Mouse (Mus musculus) hindbrain, embryonic 10.5 days (tissue): ENCODE results near the gene Gtf2ird2. TPM values are rescaled to one million over a fixed set of nuclear protein-coding genes. Genes with fewer than 3 reads are reported as not detected.
A peak's percentile ranks its signal among the peaks of the same experiment; 100 is the strongest.

Experiments
- DNase-seq: peaks from one replicate; pipeline ENCODE4 v3.0.0-alpha.2; 2017; ENCODE audit warnings: low spot score
- H3K27ac ChIP-seq: fragments of 300-500 bp; sonication (generic); 2 replicates; pipeline ENCODE4 v1.5.1; 2016; ENCODE audit warnings: mild to moderate bottlenecking, moderate library complexity
- H3K27me3 ChIP-seq: fragments of 300-500 bp; sonication (generic); 2 replicates; pipeline ENCODE4 v1.6.1; 2016; ENCODE audit warnings: mild to moderate bottlenecking; ENCODE audit not compliant: poor library complexity, insufficient read depth, severe bottlenecking
- H3K36me3 ChIP-seq: fragments of 300-500 bp; sonication (generic); 2 replicates; pipeline ENCODE4 v1.6.1; 2016; ENCODE audit warnings: mild to moderate bottlenecking, moderate library complexity
- H3K4me1 ChIP-seq: fragments of 300-500 bp; sonication (generic); replicated peaks from 2 replicates; pipeline ENCODE4 v1.6.1; 2016; ENCODE audit warnings: mild to moderate bottlenecking
- H3K4me3 ChIP-seq: fragments of 300-500 bp; sonication (generic); 2 replicates; pipeline ENCODE4 v1.5.1; 2016; ENCODE audit warnings: mild to moderate bottlenecking, moderate library complexity
- H3K9me3 ChIP-seq: fragments of 300-500 bp; sonication (generic); 2 replicates; pipeline ENCODE4 v1.6.1; 2016; ENCODE audit warnings: mild to moderate bottlenecking, moderate library complexity
- WGBS: fragments of 180-500 bp; shearing (Covaris S2); methylation state at CpG from one replicate; pipeline ENCODE4 v1.1.7; 2016; 5-methylcytosine and 5-hydroxymethylcytosine counted together
- polyA plus RNA-seq: library from polyadenylated mRNA; unstranded; fragments of >200 nt; fragmentation: Nextera tagmentation; extraction: Ambion mirVana; gene quantifications from 2 replicates; pipeline ENCODE4 v1.2.1, GENCODE M21; 2016

The Gtf2ird2 gene
- polyA plus RNA-seq, 1 experiment from 2014 or later = 9.3 TPM

- peak; percentile 55 for DNase-seq
- Histone ChIP-seq H3K27ac (peak overlapping the region; percentile 68), H3K9me3 (no peaks in the 10 kb centered on the region)
Observed at GRCm38 (mm10) chr5:134227574-134228248, 43.9 kb downstream of the Gtf2ird2 start.

GRCm38 (mm10) chr5:134228249-134228638 is 44.4 kb downstream of the Gtf2ird2 start:
- DNase-seq = no peak
- 82% methylated on average over 6 of the region's 6 CpGs for WGBS
- Histone ChIP-seq H3K4me1 (peaks cover 36% of the 10 kb centered on the region), H3K27me3 (peaks cover 2% of the 10 kb centered on the region; the same call in 1 of the 2 replicates), H3K27ac (peak overlapping the region; percentile 62), H3K9me3 (no peaks in the 10 kb centered on the region), H3K36me3 (no peaks in the 10 kb centered on the region), H3K4me3 (no peak overlapping the region)

More at GRCm38 (mm10) chr5:134227574-134228248, 43.9 kb downstream of the Gtf2ird2 start:
- Histone ChIP-seq H3K27me3 (peaks cover 7% of the 10 kb centered on the region), H3K4me1 (peaks cover 30% of the 10 kb centered on the region), H3K4me3 (no peak overlapping the region), H3K36me3 (no peaks in the 10 kb centered on the region)
- WGBS = 45% methylated on average over 11 of the region's 11 CpGs

GRCm38 (mm10) chr5:134229391-134229790 is 45.6 kb downstream of the Gtf2ird2 start, which contains the start of gene Ncf1:
TSS of gene Ncf1 (minus strand) at chr5:134229625.
- no peaks in the 10 kb centered on the region for H3K9me3 ChIP-seq
- no peaks in the 10 kb centered on the region for H3K27me3 ChIP-seq
- H3K36me3 ChIP-seq = 0 out of 2 replicates have a peak, but pooled peaks cover under 1% of the 10 kb centered on the region
- H3K27ac ChIP-seq = no peak within 1 kb of the TSS
- WGBS = 84% methylated on average over 7 of the region's 7 CpGs
- H3K4me1 ChIP-seq = peaks cover 47% of the 10 kb centered on the region
- no peak for DNase-seq
- no peak within 1 kb of the TSS for H3K4me3 ChIP-seq

DNA sequence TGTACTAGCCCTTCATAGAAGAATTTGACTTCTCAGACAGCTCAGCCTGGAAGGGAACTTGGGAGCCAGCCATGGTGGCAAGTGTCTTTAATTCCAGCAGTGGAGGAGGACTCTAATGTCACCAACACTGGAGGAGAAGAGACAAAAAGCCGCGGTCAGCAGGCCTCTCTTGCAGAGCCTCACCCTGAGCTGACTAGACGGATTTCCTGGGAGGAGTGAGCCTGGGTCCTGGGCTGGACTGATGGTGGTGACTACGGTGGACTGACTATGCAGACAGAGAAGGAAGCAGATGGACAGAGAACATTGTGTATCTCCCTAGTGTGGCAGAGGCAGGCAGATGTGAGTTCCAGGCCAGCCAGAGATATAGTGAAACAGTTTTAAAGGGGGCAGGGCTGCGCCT is 47.6 kb downstream of the Gtf2ird2 start:
- no peaks in the 10 kb centered on the region for H3K27me3 ChIP-seq
- H3K9me3 ChIP-seq = no peaks in the 10 kb centered on the region
- peaks cover 20% of the 10 kb centered on the region for H3K36me3 ChIP-seq
- H3K4me3 ChIP-seq = no peak overlapping the region
- H3K4me1 ChIP-seq = peaks cover 42% of the 10 kb centered on the region
- 86% methylated on average over 5 of the region's 5 CpGs for WGBS
- no peak overlapping the region for H3K27ac ChIP-seq
- DNase-seq = no peak

DNA sequence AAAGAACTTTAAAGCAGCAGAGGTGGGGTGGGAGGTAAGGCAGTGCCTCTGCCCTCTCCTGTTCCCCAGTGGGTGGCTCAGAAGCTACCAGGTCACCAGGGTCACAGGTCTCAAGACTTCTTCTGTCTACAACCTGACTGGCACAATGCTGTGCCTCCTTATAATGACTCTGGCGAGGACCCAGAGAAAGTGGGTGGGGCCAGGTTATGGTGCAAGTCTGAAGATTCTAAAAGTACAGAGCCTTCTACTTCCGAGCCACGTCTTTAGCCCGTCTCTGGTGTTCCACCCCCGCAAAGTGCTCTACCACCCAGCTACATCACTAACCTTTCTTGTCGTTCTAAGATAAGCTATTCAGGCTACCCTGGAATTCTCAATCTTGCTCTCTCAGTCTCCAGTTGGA is 48.3 kb downstream of the Gtf2ird2 start:
- Histone ChIP-seq H3K4me1 (peaks cover 35% of the 10 kb centered on the region), H3K27me3 (no peaks in the 10 kb centered on the region), H3K9me3 (no peaks in the 10 kb centered on the region), H3K4me3 (no peak overlapping the region), H3K36me3 (peaks cover 27% of the 10 kb centered on the region), H3K27ac (no peak overlapping the region)
- WGBS = 75% methylated on average over 6 of the region's 6 CpGs
- DNase-seq = no peak

- WGBS = 58% methylated on average over 7 of the region's 7 CpGs
- H3K4me1 ChIP-seq = peaks cover 34% of the 10 kb centered on the region
- DNase-seq = no peak
- H3K4me3 ChIP-seq = no peak overlapping the region
- H3K27ac ChIP-seq = no peak overlapping the region
- H3K9me3 ChIP-seq = no peaks in the 10 kb centered on the region
- no peaks in the 10 kb centered on the region for H3K27me3 ChIP-seq
- H3K36me3 ChIP-seq = peaks cover 32% of the 10 kb centered on the region
Observed at GRCm38 (mm10) chr5:134232568-134232967, 48.7 kb downstream of the Gtf2ird2 start.

GRCm38 (mm10) chr5:134233244-134233651 is 49.4 kb downstream of the Gtf2ird2 start:
- no peaks in the 10 kb centered on the region for H3K9me3 ChIP-seq
- H3K4me3 ChIP-seq = no peak overlapping the region
- peaks cover 39% of the 10 kb centered on the region for H3K36me3 ChIP-seq
- peaks cover 39% of the 10 kb centered on the region for H3K4me1 ChIP-seq
- WGBS = 83% methylated on average over 7 of the region's 7 CpGs
- H3K27ac ChIP-seq = 0 out of 2 replicates have a peak overlapping the region, but pooled peaks have one; percentile 5
- H3K27me3 ChIP-seq = no peaks in the 10 kb centered on the region
- DNase-seq = no peak

DNA sequence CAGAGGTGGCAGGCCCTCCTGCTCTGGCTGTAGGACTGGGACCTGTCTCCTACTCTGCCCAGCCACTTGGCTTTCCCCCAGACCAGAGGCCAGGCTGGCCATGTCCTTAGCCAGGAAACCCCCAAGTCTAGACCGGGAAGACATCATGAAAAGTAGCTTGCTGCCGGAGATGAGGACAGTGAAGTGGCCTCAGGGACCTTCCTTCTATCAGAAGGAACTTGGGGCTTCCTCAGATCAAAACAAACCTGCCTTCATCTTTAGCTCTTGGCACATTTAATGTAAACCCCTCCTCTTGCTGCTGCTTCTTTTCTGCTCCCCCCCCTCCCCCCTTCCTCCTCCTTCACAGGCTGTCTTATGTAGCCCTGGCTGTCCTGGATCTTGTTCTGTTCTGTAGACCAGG is 50.4 kb downstream of the Gtf2ird2 start:
- H3K4me1 ChIP-seq = peaks cover 49% of the 10 kb centered on the region
- no peak for DNase-seq
- H3K36me3 ChIP-seq = peaks cover 48% of the 10 kb centered on the region
- H3K27me3 ChIP-seq = no peaks in the 10 kb centered on the region
- no peak overlapping the region for H3K4me3 ChIP-seq
- WGBS = 68% methylated on average over 2 of the region's 2 CpGs
- no peaks in the 10 kb centered on the region for H3K9me3 ChIP-seq
- H3K27ac ChIP-seq = peak overlapping the region; percentile 50; the same call in 1 of the 2 replicates

- WGBS = 68% methylated on average over 6 of the region's 6 CpGs
Observed at GRCm38 (mm10) chr5:134235111-134235510, 51.3 kb downstream of the Gtf2ird2 start.

GRCm38 (mm10) chr5:134236241-134236640 is 52.4 kb downstream of the Gtf2ird2 start:
- H3K36me3 ChIP-seq = peaks cover 69% of the 10 kb centered on the region
- no peak overlapping the region for H3K4me3 ChIP-seq
- no peak for DNase-seq
- no peaks in the 10 kb centered on the region for H3K27me3 ChIP-seq
- no peaks in the 10 kb centered on the region for H3K9me3 ChIP-seq
- H3K27ac ChIP-seq = no peak overlapping the region
- WGBS = 89% methylated on average over 3 of the region's 3 CpGs
- H3K4me1 ChIP-seq = peaks cover 49% of the 10 kb centered on the region

More at GRCm38 (mm10) chr5:134235111-134235510, 51.3 kb downstream of the Gtf2ird2 start:
- Histone ChIP-seq H3K4me3 (no peak overlapping the region), H3K4me1 (peaks cover 49% of the 10 kb centered on the region), H3K36me3 (peaks cover 57% of the 10 kb centered on the region), H3K27ac (0 out of 2 replicates have a peak overlapping the region, but pooled peaks have one; percentile 41), H3K9me3 (no peaks in the 10 kb centered on the region), H3K27me3 (no peaks in the 10 kb centered on the region)
- DNase-seq = no peak

DNA sequence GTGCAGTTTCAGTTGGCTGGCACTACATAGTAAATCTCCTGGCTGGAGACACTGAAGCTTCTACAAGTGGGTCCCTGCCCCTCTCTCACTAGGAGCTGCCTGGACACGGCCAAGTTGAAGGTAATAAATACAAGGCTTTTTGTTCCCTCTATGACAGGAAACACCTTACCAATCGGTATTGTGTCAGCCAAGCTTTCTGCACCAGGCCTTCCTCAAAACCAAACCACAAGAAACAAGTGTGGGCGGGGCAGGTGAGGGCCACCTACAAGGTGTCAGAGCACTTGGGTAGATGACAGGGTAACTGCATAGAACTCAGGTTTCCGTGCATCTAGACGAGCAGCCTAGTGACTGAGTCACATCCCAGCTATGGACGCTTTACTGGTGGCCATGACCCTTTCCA is 53.0 kb downstream of the Gtf2ird2 start:
- DNase-seq = no peak
- WGBS = 93% methylated on average over 6 of the region's 6 CpGs
- Histone ChIP-seq H3K4me3 (no peak overlapping the region), H3K9me3 (no peaks in the 10 kb centered on the region), H3K4me1 (peaks cover 49% of the 10 kb centered on the region), H3K27me3 (no peaks in the 10 kb centered on the region), H3K27ac (no peak overlapping the region), H3K36me3 (peaks cover 74% of the 10 kb centered on the region)

DNA sequence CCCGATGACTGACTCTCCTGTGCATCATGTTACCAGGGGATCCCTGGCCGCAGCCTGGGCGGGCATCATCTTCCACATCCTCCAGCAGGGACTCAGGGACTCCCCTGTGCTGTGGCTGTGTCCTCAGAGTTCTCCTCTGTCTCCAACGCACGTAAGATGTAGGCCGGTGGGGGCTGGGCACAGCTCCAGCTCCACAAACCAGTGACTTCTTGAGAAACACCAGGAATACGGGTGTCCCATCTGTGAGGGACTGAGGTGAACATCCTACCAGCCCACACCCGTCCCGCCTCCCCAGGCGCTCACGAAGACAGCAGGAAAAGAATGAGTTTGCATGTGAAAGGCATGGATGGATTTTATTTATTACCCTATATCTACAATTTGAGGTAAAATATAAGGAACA is 53.7 kb downstream of the Gtf2ird2 start:
- Histone ChIP-seq H3K9me3 (no peaks in the 10 kb centered on the region), H3K4me1 (peaks cover 46% of the 10 kb centered on the region), H3K27ac (peak overlapping the region; percentile 83; the same call in 1 of the 2 replicates), H3K36me3 (peaks cover 81% of the 10 kb centered on the region), H3K4me3 (no peak overlapping the region), H3K27me3 (no peaks in the 10 kb centered on the region)
- DNase-seq = no peak
- 97% methylated on average over 11 of the region's 11 CpGs for WGBS

- DNase-seq = peak; percentile 74
- Histone ChIP-seq H3K36me3 (peaks cover 88% of the 10 kb centered on the region), H3K4me3 (no peak overlapping the region; the same call in 1 of the 2 replicates), H3K27me3 (no peaks in the 10 kb centered on the region), H3K9me3 (no peaks in the 10 kb centered on the region), H3K27ac (peak overlapping the region; percentile 83), H3K4me1 (peaks cover 39% of the 10 kb centered on the region)
- 61% methylated on average over 28 of the region's 28 CpGs for WGBS
Observed at GRCm38 (mm10) chr5:134237936-134238760, 54.3 kb downstream of the Gtf2ird2 start.
